Mouse (Mus musculus): ENCODE data around the gene Dglucy.

Gene Dglucy

DNA sequence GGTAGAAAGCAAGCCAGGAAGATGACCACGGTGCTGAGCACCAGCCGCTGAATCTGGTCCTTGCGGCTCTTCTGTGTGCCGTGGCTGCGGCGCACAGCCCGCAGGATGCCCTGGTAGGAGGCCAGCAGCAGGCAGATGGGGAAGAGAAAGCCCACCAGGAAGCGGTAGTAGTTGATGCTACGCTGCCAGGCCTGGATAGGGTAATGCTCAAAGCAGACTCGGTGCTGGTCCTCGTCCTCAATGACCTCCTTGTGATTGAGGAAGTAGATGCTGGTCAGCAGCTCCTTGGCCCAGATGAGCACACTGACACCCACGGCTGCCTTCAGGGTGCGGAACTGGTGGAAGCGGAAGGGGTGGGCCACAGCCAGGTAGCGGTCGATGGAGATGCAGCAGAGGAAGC, 99.7 kb downstream of the Dglucy start:
- DNase-seq (ENCODE audit: low spot score in 2 of 2) = no peak

DNA sequence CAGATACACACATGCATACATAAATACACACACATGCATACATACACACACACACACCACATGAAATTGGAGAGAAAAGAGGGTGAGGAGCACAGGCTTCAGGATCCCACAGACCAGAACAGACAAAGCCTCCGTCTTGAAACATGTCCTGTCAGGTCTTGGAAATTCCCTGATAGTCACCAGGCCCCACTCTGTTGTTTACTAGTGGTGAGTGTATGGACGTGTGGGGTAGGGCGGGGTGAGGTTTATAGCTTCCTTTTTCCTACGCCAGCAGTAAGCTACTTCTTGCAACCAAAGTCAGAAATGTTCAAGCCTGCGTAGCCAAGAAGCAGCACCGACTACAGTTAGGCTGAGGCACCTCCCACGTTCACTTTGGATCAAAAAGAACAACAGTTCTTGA, 104.3 kb downstream of the Dglucy start:
- DNase-seq (ENCODE audit: low spot score in 2 of 2) = no peak

DNA sequence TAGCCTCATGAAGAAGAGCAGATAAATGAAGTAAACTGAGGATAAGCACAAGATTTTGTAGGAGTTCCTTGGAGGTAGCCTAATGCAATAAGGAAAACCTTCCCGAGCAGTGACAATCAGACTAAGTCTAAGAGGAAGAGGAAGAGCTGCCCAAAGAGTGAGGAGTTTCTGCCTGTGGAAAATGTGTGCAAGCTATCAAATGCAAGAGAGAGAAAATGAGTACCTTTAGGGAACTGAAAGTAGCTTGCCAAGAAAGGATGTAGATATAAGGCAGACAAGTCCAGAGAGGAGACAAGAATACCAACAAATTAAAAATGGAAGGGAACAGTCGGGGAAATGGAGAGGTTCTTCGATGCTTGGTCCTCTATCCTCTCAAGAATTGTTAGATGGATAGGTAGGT, 106.7 kb downstream of the Dglucy start:
- no peak for DNase-seq (ENCODE audit: low spot score in 2 of 2)

DNA sequence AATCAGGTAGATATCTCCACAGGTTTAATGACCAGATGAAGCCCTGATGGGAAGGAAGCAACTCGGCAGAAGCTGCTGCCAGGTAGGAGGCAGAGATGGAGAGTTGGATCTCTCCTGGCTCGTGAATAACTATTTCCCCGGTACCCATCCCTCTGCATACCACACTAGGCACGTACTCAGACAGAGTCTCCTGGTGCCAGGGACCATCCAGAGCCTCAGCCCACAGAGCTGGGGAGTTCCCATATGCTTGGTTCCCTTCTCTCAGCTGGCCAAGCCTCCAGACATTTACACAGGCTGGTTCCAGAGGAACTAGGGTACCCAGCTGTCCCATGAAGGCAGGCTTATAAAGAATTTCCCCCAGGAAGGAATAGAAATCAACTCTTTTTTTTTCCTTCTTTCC, 108.0 kb downstream of the Dglucy start:
- DNase-seq (ENCODE audit: low spot score in 2 of 2) = no peak

DNA sequence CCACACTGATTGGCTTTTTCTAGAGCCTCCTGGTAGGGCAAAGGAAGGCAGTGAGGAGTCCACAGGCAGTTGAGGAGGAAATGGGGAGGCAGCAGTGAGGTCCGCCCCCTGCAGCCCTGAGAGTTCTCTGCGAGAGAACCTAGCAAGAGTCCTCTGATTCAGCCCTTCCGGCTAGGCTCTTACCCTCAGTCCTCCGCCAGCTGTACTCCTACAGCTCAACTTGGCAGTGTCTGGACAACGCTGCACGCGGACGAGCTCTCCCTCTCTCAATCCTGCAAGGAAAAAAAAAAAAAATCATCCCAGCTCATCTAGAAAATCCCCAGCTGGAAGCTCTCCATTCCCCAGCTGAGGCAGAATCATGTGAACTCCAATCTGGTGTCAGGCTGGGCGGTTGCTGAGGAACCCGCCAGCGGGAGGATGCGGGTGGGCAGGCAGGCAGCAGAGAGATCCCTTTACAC, 109.0 kb downstream of the Dglucy start:
- DNase-seq (ENCODE audit: low spot score in 2 of 2) = no peak

DNA sequence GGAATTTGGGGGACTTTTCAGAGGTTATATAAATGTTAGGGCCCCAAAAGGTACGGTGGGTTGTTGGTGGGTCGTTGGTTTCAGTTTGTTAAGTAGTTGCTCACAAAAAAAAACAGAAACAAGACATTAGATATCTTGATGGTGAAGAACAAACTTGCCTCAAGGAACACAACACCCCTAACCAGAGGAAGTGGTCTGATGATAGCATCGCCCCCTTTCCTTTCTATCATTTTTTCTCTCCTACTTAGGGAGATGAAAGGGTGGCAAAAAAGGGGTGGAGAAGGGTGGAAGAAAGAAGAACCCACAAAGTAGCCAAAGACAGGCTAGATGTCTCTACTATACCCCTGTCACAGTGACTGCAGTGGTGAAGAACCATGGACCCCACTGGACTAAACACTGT, 111.7 kb downstream of the Dglucy start:
- no peak for DNase-seq (ENCODE audit: low spot score in 2 of 2)

DNA sequence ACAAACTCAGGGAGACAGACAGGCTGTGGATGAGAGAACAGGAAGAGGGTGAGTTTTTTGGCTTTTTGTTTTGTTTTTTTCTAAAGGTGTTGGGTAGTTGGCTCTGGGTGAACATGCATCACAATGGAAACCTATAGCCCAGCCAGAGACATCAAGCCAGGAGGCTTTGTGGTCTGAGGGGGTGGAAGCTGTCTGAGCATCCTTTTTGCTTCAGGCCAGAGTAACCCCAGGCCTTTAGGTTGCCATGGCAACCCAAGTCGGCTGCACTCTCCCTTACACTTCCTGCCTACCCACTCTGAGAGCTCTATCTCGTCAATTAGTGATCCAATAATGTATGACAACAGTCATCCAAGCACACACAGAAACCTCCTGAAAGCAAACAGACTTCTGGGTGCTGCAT, 116.6 kb downstream of the Dglucy start:
- no peak for DNase-seq (ENCODE audit: low spot score in 2 of 2)

DNA sequence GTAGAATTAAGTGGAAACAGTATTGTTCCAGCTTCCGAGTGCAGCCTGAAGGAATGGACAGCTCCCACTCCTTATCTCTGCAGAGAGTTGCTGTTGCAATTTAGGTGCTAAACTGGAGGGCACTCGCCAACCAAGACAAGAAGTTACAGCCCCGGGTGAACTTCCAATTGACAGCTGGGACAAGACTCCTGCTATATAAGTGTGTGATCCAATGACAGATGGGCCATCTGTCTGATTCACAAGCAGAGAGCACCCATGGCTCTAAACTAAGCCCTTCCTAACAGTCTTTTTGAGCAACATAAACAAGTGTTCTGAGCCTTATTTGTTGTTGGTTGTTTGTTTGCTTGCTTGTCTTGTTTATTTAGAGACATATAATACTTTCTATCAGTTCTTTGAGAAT, 117.8 kb downstream of the Dglucy start:
- no peak for DNase-seq (ENCODE audit: low spot score in 2 of 2)

DNA sequence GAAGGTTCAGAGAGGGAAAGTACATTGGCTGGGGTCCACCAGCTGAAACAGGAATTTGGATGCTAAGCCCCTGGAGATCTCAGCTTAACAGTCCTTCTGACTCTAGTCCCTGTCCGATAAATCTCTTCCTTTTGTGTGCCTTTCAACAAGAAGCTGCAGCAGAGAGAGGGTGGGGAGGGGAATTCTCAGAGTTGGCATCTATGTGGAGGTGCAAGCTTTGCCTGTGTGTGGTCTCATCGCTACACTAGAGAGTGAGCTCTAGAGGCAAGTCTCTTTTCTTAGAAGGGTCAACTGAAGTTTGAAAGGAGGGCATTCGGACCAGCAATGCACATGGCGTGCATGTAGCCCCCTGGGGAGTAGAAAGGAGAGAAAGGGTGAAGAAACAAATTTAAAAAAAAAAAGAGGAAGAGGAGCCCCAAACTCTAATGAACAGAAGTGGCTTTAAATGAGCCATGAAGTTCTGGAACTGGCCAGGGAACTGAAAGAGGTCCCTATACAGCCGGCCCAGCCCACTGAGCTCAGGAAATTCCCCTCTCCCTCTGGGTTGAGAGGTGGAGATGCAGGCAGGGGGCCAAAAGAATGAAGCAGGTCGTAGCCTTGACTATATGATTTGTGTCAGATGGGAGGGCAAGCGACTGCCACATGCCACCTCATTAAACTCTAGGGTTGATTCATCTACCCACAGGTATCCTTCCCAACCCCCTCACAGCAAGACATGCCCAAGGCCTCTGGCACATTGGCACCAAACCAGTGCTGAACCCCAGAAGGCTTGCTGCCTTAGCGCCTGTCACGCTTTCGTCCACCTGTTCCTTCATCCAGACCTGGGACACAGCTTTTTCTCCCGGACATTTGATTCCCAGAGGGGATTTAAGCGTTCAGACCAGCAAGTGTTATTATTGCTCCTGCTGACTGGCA, 119.1 kb downstream of the Dglucy start:
- DNase-seq (ENCODE audit: low spot score in 2 of 2) = no peak

DNA sequence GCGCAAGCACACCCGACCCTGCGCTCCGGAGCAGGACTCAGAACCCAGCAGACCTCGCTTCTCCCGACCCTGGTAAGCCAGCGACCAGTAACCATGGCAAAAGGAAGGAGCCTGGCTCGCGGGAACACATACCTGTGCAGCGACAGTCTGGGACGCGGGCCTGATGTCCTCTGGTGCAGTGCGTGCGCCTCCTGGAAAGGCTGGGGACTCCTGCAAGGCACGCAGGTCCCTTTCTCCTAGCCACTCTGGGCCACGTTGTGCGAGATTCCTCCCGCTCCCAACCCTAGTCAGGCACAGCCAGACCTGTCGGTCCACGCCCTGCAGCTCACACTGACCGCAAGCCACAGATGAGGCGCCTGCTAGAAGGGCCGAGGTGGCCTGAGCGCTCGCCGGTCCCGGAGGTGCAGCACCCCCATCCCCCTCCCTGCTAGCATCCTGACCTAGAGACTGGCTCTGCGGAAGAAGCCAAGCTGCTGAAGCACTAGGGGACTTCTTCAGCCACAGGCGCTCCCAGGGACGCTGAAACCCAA, 120.3 kb downstream of the Dglucy start:
- DNase-seq (ENCODE audit: low spot score in 2 of 2) = no peak

DNA sequence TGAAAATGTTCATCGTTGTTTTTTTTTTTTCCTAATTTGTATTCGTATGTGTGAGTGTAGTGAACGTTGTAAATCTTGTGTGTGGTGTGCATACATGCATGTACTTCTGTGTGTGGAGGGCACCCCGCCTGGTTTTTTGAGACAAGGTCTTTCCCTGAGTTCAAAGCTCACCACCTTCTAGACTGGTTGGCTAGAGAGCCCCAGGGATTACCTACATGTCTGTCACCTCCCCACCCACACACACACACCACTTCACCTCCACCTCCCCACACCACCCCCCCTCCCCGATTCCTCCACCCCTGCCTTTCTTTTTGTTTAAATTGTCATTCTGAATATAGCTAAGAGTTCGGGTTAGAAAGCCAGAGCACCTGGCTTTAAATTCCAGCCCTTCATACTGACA, 122.0 kb downstream of the Dglucy start:
- no peak for DNase-seq (ENCODE audit: low spot score in 2 of 2)

DNA sequence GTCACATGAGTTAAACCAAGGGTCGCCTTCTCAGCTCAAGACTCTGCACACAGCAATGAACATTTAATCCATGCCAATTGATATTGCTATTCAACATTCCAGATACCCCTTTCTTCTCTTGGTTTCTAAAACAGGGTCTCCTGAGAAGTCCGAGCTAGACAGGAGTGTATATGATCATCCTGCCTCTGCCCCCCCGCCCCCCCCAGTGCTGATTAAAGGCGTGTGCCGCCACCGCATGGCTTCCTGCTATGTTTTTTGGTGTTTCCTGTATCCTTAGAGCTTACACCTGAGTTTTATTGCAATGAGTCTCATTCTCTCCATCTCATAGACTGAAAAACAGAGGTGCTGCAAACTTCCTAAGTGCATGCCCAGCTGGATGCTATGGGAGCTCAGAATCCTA, 122.5 kb downstream of the Dglucy start:
- no peak for DNase-seq (ENCODE audit: low spot score in 2 of 2)

DNA sequence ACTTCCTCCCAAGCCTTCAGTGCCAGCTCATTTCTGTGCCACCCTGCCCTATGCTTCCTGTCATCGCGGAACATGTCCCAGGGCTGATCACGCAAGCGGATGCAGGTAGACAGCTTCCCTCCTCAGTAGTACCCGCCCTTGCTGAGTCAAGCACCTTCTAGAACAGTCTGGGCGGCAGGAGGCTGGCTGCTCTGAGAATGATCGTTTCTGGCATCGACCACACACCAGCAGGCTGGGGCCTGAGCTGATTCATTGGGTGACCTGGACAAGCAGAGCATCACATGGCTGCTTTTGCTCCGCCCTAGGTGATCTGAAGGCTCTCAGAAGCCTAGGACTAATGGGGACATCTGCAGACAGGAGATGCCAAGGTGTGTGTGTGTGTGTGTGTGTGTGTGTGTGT, 124.9 kb downstream of the Dglucy start:
- DNase-seq (ENCODE audit: low spot score in 2 of 2) = no peak

DNA sequence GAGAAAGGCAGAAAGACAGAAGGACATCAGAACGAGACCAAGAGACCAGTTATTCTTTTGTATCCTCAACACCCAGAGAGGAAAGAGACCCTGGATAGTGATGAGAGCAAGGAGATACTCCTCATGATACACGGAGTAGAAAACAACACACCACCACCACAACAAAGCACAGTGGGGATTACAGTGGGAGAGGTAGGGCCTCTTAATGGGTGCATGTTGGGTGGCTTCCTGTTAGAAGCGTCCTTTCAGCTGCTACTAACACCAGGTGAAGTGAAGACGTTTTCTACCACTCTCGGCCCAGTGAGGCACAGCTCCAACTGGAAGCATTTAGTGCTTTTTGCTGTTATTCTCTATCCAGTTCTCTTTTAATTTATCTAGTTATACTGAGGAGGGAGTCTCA, 128.0 kb downstream of the Dglucy start:
- DNase-seq (ENCODE audit: low spot score in 2 of 2) = no peak

DNA sequence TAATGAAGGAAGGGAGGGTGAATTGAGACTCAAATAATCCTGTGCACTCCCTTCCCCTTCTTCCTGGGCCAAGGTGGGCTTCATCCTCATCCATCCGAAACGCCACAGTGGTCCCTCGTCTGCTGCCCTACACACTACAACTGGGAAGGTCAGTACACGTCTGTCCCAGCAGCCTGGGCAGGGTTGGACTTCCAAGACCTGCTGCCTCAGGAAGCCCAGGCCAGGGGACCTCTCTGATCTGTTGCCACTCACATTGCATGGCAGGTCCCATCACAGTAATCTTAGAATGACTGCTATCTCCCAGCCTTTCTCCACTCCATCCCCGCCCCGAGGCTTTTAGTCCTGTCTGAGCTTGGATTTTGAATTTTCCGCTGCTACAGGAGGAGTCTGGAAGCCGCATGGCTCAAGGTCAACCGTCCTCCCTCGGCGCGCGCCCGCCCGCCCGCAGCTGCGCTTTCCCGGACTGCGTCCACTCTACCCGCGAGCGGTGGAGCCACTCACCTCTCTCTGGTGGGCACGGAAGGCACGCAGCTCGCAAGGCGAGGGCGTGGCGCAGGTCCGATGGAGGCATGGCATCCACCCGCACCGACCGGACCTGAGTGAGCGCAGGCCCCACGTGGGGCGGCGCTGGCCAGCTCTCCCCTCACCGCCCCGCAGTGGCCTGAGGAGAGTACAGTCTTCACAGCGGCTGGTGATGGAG, 128.9 kb downstream of the Dglucy start, which contains the start of gene Gpr68:
Gpr68 (minus strand) TSS at position 601 of the 700 bp plus-strand sequence.
- no peak for DNase-seq (ENCODE audit: low spot score in 2 of 2)

DNA sequence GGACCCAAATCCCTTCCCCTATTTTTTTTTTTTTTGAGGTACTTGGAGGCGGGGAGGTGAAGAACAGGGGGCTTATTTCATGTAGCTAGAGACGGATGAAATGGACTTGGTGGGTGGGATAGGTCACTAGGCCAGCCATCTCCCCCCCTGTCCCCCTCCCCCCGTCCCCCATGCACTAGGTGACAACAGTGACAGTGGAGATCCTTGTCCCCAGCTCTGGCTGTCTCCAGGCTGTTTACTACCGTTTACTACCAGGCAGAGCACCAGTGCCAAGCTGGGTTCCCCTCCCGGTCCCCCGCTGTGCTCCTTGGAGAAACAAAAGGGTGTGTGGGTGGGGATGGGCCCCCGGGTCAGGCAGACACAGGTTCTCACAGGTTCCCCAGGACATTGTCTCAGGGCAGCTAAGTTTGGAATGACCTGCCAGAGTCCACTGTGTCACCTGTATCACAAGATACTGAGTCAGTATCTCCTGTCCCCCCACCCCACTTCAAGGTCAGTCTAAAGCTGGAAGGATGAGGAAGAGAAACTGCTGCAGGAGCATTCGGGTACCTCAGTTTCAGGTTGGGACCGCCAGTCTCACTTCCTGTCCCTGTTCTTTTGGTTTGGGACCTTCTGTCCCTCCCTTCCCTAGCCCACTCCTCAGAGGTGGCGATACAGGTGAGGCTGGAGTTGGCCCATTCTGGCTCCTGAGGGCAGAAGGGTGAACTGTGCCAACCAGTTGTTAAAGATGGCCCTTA, 129.6 kb downstream of the Dglucy start:
- DNase-seq (ENCODE audit: low spot score in 2 of 2) = no peak

DNA sequence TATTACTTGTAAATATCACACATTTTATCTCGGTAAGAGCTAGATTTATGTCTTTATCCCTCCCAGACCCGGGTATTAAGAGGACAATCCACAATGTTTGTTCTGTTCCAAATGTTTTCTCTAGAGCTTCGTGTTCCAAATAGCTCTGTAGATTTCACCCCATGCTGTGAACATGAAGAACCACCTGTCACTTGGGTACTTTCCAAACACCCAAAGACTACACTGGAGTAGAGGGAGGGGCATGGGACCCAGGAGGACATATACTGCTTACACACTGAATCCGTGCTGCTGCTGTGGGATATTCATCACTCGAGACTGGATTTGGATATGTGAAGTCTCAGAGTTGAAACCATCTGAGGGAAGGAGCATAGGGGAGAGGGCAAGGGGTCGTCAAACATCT, 130.9 kb downstream of the Dglucy start:
- no peak for DNase-seq (ENCODE audit: low spot score in 2 of 2)

DNA sequence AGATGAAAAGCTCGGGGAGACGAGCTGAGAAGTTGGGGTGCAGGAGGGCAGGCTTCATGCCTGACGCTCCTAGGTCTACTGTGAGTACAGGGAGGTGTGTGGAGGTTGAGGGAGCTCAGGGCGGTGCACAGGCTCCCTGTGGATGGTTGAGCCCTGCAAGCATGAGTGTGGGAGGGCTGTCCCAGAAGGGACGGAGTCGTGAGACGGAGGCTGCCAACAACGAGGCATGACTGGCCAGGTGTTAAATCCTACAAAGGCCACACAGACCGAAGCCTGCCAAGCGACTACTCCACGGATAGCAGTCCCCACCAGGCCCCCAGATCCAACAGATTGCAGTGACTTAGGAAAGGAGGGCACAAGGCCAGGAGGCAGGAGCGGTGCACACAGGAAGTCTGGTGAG, 131.9 kb downstream of the Dglucy start:
- DNase-seq (ENCODE audit: low spot score in 2 of 2) = no peak

DNA sequence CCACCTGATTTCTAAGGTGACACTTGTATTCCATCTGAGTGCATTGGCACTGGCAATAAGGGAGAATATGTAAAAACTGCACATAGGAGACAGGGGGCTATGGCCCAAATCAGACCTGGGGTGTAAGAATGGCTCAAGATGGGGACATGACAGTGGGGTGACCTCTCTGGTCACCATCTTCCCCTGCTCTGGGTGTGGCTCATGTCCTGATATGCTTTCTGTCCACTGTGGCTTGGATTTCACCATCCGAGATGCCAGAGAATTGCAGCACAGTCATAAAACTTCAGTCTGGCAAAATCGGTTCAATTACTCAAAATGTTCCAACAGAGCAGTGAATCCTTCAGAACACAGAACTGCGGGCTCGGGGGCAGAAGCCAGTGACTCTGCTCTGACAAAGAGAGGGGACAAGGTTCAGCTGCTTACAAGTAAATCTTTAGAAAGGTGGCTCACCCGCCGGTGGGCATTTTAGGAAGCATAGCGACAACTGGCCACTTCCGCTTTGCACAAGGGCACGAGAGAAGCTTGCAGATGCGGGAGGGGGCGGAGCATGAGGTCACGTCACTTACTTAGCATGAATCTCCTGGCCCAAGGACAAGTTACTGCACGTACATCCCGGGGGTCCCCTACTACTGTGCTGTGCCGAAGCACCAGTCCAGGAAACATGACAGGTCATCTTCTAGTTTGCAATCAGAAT, 145.9 kb downstream of the Dglucy start:
- DNase-seq (ENCODE audit: low spot score in 2 of 2) = no peak

DNA sequence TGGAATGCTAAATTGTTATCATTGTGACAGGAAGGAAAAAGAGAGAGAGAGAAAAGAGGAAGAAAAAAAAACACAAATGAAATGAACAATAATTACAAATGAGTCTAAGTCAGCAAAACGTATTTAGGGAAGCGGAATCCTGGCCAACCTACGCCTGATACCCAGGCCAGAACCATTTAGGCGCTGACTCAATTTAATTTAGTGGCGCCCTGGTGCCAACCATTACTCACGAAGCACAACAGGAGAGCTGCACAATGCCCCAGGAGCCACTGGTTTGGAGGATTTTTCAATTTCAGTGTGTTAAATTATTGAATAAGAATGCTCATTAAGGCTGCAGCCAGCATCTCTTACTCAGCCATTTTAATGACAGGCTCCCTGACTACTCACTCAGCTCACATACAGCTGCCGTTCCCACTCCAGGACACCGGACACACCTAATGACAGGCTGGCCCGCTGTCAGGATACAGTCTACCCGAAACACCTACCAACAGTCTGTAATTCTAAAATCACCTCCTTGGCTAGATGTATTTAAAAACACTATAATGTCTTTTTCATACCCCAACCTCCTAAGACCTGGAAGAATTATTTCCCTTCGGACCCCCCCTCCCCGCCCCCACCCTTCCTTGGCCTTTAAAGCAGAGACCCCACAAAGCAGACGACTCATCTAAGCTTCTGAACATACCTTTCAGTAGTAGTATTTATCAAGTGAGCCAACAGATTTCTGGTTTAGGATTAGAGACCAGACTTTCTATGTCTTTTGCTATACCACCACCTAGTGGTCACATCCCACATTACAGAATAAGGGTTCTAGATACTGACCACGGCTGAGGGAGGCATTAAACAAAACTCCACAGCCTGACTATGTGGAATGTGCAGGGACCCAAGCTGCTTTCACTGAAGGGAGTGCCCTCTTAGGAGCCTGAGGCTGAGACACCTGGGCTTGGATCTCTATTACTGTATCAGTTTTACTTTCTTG, 147.1 kb downstream of the Dglucy start:
- DNase-seq (ENCODE audit: low spot score in 2 of 2) = peak in 1 of 2 experiments; percentile 46
